Mouse (Mus musculus) forebrain, embryonic 11.5 days (tissue): Measurements from ENCODE around the gene Rpgrip1. TPM values are rescaled to one million over a fixed set of nuclear protein-coding genes. Genes with fewer than 3 reads are reported as not detected.
"Not testable (repeated sequence)": the region's sequence is repeated elsewhere in the genome, so short reads cannot be mapped to it uniquely, and the experiment has no call there.

Experiments
- ATAC-seq: fragments of 200-750 bp; cut with Nextera tagmentation; replicated peaks from 2 replicates; pipeline ENCODE4 v1.8.0; 2017; ENCODE audit warnings: moderate TSS enrichment; ENCODE audit not compliant: low FRiP score
- DNase-seq: peaks from one replicate; pipeline ENCODE4 v3.0.0-alpha.2; 2017; ENCODE audit warnings: low spot score
- H3K27ac ChIP-seq: fragments of 300-500 bp; sonication (generic); 2 replicates; pipeline ENCODE4 v1.5.1; 2014; ENCODE audit warnings: low read depth, low read length
- H3K27me3 ChIP-seq: fragments of 300-500 bp; sonication (generic); 2 replicates; pipeline ENCODE4 v1.6.1; 2014; ENCODE audit warnings: mild to moderate bottlenecking, low read length, mixed read lengths; ENCODE audit not compliant: control insufficient read depth, insufficient read depth
- H3K36me3 ChIP-seq: fragments of 300-500 bp; sonication (generic); 2 replicates; pipeline ENCODE4 v1.6.1; 2014; ENCODE audit warnings: mild to moderate bottlenecking, low read length, moderate library complexity, mixed read lengths; ENCODE audit not compliant: control insufficient read depth, insufficient read depth
- H3K4me1 ChIP-seq: fragments of 300-500 bp; sonication (generic); replicated peaks from 2 replicates; pipeline ENCODE4 v1.6.1; 2014; ENCODE audit warnings: low read length, mixed read lengths; ENCODE audit not compliant: control insufficient read depth, insufficient read depth
- H3K4me2 ChIP-seq: fragments of 300-500 bp; sonication (generic); 2 replicates; pipeline ENCODE4 v1.6.1; 2014; ENCODE audit warnings: low read depth, mild to moderate bottlenecking, low read length, moderate library complexity, mixed read lengths; ENCODE audit not compliant: severe bottlenecking
- H3K4me3 ChIP-seq: fragments of 300-500 bp; sonication (generic); 2 replicates; pipeline ENCODE4 v1.5.1; 2014; ENCODE audit warnings: low read depth, low read length
- H3K9ac ChIP-seq: fragments of 300-500 bp; sonication (generic); 2 replicates; pipeline ENCODE4 v1.6.1; 2014; ENCODE audit warnings: low read length
- H3K9me3 ChIP-seq: fragments of 300-500 bp; sonication (generic); 2 replicates; pipeline ENCODE4 v1.6.1; 2016; ENCODE audit warnings: low read length, mixed read lengths; ENCODE audit not compliant: control insufficient read depth
- WGBS: fragments of 180-500 bp; shearing (Covaris S2); extraction: QIAGEN DNeasy Blood & Tissue Kit; methylation state at CpG from one replicate; pipeline ENCODE4 v1.1.7; 2014; 5-methylcytosine and 5-hydroxymethylcytosine counted together
- polyA plus RNA-seq: library from polyadenylated mRNA; unstranded; fragments of >200 nt; fragmentation: Nextera tagmentation; extraction: Ambion mirVana; gene quantifications from 2 replicates; pipeline ENCODE4 v1.2.1, GENCODE M21; 2014

Rpgrip1 gene
- 108 and 109 TPM in 2 replicates for polyA plus RNA-seq

DNA sequence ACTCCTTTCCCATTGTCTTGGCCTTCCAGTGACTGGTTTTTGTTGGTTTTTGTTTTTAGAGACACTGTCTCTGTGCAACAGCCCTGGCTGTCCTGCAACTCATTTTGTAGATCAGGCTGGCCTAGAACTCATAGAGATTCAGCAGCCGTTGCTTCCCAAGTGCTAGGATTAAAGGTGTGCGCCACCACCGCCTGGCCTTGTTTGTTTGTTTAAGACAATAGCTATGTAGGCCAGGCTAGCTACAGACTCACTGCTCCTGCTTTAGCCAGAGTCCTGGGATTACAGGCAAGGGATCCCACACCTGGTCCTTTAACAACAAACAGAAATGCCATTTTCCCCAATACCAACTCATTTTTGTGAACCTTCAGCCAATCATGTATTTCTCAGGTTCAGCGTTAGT lies at the start of gene Rpgrip1:
TSS of gene Rpgrip1 (plus strand) at position 359 of the 400 bp plus-strand sequence.
- Histone ChIP-seq H3K36me3 (no peaks in the 10 kb centered on the region), H3K4me1 (no peaks in the 10 kb centered on the region), H3K27me3 (no peaks in the 10 kb centered on the region), H3K4me3 (no peak within 1 kb of the TSS), H3K9me3 (no peaks in the 10 kb centered on the region), H3K4me2 (no peak within 1 kb of the TSS), H3K9ac (no peak within 1 kb of the TSS), H3K27ac (no peak within 1 kb of the TSS)
- DNase-seq (no peak), ATAC-seq (no peak)
- whole genome bisulfite sequencing = 92% methylated on average over 4 of the region's 4 CpGs

DNA sequence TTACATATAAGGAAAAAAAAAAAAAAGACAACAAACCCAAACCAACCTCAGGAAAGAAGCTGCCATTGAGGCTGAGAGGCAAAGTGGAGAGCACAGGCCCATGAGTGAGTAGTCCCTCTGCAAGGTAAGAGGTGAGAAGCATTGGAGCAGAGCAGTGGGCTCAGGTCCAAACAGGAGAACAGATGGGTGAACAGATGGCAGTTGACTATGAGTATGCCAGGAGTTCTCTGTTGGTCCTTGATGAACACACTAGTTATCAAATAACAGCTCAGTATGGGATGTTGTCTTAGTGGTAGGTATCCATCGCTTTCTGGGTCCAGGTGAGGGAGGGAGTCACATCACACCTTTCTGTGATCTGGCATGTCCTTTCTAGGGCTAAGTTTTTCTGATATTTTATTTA lies 49.7 kb upstream of the Rpgrip1 start:
- Histone ChIP-seq H3K4me2 (no peak overlapping the region), H3K27me3 (no peaks in the 10 kb centered on the region), H3K27ac (no peak overlapping the region), H3K36me3 (no peaks in the 10 kb centered on the region), H3K9ac (no peak overlapping the region), H3K4me3 (no peak overlapping the region), H3K9me3 (no peaks in the 10 kb centered on the region), H3K4me1 (no peaks in the 10 kb centered on the region)
- ATAC-seq = no peak
- 86% methylated on average over 1 of the region's 1 CpGs for WGBS
- no peak for DNase-seq

DNA sequence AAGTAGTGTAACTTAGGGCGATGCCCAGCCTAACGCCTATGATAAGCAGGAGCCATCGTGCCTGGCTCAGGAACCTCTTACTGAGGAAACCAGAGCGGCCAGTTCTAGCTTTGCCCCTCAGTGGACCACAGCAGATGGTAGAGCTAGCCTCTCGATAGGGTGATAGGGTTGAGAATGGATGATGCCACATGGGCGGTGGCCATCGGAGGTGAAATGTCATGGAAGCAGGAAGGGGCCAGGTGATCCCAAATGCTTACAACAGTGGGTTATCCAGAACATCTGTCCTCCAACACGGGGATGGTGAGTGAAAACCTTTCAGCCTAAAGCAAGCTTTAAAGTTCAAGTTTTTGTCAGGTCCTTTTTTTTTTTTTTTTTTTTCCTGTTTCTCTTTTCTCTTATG lies 48.7 kb upstream of the Rpgrip1 start:
- H3K27me3 ChIP-seq = no peaks in the 10 kb centered on the region
- H3K4me1 ChIP-seq = no peaks in the 10 kb centered on the region
- ATAC-seq (no peak), DNase-seq (no peak)
- no peak overlapping the region for H3K27ac ChIP-seq
- no peaks in the 10 kb centered on the region for H3K9me3 ChIP-seq
- H3K4me3 ChIP-seq = no peak overlapping the region
- H3K9ac ChIP-seq = no peak overlapping the region
- WGBS = 90% methylated on average over 8 of the region's 8 CpGs
- H3K4me2 ChIP-seq = no peak overlapping the region
- H3K36me3 ChIP-seq = no peaks in the 10 kb centered on the region

DNA sequence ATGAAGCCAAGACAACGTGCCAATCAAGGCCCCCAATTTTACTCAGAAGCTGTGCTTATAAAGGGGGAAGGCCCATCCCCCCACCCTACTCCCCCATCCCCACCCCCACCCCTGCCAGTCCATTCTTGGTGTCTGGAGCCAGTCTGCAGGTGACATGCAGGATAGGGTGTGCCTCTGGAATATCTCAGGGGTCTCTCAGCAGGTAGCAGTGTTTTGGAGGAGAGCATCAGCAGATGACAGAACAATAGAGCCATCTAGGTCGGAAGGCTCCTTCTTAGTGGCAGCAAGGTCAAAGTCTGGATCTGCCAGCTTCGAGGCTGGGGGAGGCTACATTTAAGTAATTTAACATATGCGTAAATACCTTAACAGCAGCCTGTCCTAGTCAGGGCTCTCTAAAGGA lies 44.4 kb upstream of the Rpgrip1 start:
- Histone ChIP-seq H3K4me3 (no peak overlapping the region), H3K9me3 (no peaks in the 10 kb centered on the region), H3K27ac (no peak overlapping the region), H3K27me3 (no peaks in the 10 kb centered on the region), H3K4me2 (no peak overlapping the region), H3K36me3 (no peaks in the 10 kb centered on the region), H3K4me1 (no peaks in the 10 kb centered on the region), H3K9ac (no peak overlapping the region)
- DNase-seq = no peak
- ATAC-seq = no peak
- 69% methylated on average over 4 of the region's 4 CpGs for WGBS

DNA sequence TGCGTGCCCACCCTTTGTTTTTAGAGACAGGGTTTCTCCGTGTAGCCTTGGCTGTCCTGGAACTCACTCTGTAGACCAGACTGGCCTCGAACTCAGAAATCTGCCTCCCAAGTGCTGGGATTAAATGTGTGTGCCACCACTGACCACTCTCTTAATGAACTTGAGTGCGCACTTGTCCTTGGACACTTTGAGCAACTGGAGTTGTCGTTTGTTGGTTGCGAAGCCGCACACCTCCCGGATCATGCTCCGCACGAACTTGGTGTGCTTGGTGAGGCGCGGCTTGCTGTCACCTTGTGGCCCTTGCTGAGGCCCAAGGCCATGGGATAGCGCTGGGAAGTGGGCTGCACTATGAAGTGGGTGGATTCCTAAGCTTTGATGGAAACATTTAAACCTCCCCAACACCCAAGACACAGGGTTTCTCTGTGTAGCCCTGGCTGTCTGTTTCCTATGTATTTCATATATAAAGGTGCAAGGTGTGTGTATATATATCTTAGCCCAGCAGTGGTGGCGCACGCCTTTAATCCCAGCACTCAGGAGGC lies 38.8 kb upstream of the Rpgrip1 start:
- Histone ChIP-seq H3K27me3 (no peaks in the 10 kb centered on the region), H3K27ac (no peak overlapping the region), H3K4me2 (no peak overlapping the region), H3K4me3 (no peak overlapping the region), H3K4me1 (no peaks in the 10 kb centered on the region), H3K9ac (no peak overlapping the region), H3K9me3 (no peaks in the 10 kb centered on the region), H3K36me3 (peaks cover 18% of the 10 kb centered on the region)
- 94% methylated on average over 15 of the region's 15 CpGs for WGBS
- no peak for DNase-seq
- ATAC-seq = 0 out of 2 replicates have a peak, but pooled peaks have one; percentile 31

DNA sequence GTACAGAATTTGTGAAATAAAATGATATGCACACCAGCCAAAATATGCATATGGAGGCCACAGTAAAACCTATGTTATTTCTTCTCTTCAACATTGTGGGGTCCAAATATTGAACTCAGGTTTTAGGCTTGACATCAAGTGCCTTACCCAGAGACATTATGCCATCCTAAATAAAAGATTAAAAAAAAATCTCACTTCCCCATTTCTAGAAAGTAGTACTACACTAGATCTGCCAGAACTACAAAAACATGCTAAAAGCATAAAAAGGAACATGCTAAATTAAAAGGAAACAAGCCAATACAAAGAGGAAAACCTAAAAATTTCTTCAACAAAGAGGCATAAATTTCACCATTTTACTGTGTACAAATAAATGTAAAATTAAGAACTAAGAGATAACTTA lies 27.4 kb upstream of the Rpgrip1 start:
- ATAC-seq (no peak), DNase-seq (no peak)
- H3K27me3 ChIP-seq = no peaks in the 10 kb centered on the region
- no peak overlapping the region for H3K9ac ChIP-seq
- peaks cover 11% of the 10 kb centered on the region; the same call in 1 of the 2 replicates for H3K36me3 ChIP-seq
- no peak overlapping the region for H3K4me2 ChIP-seq
- no peak overlapping the region for H3K4me3 ChIP-seq
- no peaks in the 10 kb centered on the region for H3K4me1 ChIP-seq
- H3K27ac ChIP-seq = no peak overlapping the region
- no peaks in the 10 kb centered on the region for H3K9me3 ChIP-seq

DNA sequence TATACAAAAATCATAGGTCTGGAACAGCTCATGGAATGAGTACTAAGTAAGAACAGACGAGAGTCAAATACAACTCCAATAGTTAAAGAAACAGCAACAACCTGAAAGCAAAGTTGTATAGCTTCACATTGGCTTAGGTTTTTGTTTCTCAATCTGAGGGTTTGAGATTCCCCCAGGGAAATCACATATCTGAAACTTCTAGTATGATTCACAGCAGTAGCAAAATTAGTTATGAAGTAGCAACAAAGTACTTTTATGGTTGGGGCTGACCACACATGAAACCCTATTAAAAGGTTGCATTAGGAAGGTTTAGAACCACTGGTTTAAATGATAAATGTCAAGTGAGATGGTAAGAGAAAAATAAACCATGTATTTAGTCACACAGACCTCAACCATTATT lies 16.0 kb upstream of the Rpgrip1 start:
- no peak for DNase-seq
- no peak overlapping the region for H3K4me2 ChIP-seq
- no peak for ATAC-seq
- WGBS = 91% methylated on average over 1 of the region's 1 CpGs
- H3K4me3 ChIP-seq = no peak overlapping the region
- peaks cover 3% of the 10 kb centered on the region for H3K36me3 ChIP-seq
- H3K27me3 ChIP-seq = no peaks in the 10 kb centered on the region
- H3K4me1 ChIP-seq = no peaks in the 10 kb centered on the region
- H3K9me3 ChIP-seq = no peaks in the 10 kb centered on the region
- no peak overlapping the region for H3K27ac ChIP-seq
- no peak overlapping the region for H3K9ac ChIP-seq

DNA sequence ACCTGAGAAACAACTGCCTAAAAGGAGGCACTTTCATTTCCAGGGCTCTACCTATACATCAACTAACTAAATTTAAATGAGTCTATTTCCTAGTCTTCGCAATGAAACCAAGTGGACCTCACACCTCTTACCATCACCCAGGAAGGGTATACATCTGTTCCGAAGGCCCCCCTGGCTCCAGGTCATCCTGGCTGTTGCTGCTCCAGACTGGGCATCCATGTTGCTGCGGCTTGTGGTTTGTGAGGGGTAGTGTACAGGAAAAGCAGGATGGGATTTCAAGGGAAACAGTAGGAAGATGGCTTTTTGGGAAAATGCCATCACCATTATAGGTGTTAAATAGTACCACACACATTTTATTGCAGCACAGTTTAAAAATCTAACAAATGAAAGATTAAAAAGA lies 13.3 kb upstream of the Rpgrip1 start:
- not testable (repeated sequence) for H3K4me2 ChIP-seq, H3K4me3 ChIP-seq, H3K9ac ChIP-seq, H3K36me3 ChIP-seq, H3K27ac ChIP-seq, H3K9me3 ChIP-seq, H3K4me1 ChIP-seq, DNase-seq, ATAC-seq, H3K27me3 ChIP-seq
- WGBS = 98% methylated on average over 3 of the region's 3 CpGs

DNA sequence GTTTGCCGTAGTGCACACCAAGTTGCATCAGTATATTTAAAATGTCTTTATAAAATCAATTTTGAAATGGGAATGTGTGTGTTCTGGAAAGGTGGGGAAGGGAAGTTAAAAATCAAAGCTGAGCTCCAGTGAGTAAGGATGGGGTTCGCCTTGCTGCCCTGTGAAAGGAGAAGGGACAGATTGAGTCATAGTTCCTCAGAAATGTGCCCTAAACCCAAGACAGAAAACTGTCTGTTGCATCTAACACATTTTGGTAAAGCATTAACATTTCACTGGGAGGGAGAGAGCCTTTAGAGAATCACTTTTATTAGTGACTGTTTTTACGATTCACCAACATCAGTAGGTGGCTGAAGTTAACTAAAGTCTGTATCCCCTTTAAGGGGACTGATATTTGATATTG lies 12.1 kb upstream of the Rpgrip1 start:
- WGBS = 90% methylated on average over 3 of the region's 3 CpGs
- H3K27ac ChIP-seq, H3K4me3 ChIP-seq, DNase-seq, H3K27me3 ChIP-seq, ATAC-seq, H3K4me2 ChIP-seq, H3K36me3 ChIP-seq, H3K9me3 ChIP-seq, H3K4me1 ChIP-seq, H3K9ac ChIP-seq: not testable (repeated sequence)
